Mouse (Mus musculus) cerebellum, adult 2 months (tissue): ENCODE data around the gene Osbpl9. TPM values are rescaled to one million over a fixed set of nuclear protein-coding genes. Genes with fewer than 3 reads are reported as not detected.

Experiments
- DNase-seq, 2 experiments: peaks; one replicate each; pipeline ENCODE4 v3.0.0; 2021
- H3K27ac ChIP-seq: fragments of 200-500 bp; 2 replicates; pipeline ENCODE4 v1.5.1; 2012; ENCODE audit warnings: low read length, control low read depth, inconsistent platforms; ENCODE audit not compliant: insufficient read depth
- H3K27me3 ChIP-seq: fragments of 200-500 bp; 2 replicates; pipeline ENCODE4 v1.6.1; 2012; ENCODE audit warnings: inconsistent platforms, mild to moderate bottlenecking, low read length, moderate library complexity; ENCODE audit not compliant: control insufficient read depth, insufficient read depth
- H3K4me1 ChIP-seq: fragments of 200-500 bp; 2 replicates; pipeline ENCODE4 v1.6.1; 2011; ENCODE audit warnings: low read length; ENCODE audit not compliant: control insufficient read depth, insufficient read depth
- H3K4me3 ChIP-seq: fragments of 200-500 bp; replicated peaks from 2 replicates; pipeline ENCODE3; 2011; ENCODE audit warnings: mild to moderate bottlenecking, low read depth, low read length, control low read depth; ENCODE audit not compliant: insufficient read depth
- CTCF ChIP-seq: fragments of 200-500 bp; IDR thresholded peaks from 2 replicates; pipeline ENCODE4 v1.5.1; 2011; ENCODE audit warnings: low read depth, mild to moderate bottlenecking, control low read depth, low read length, moderate library complexity, borderline replicate concordance; ENCODE audit not compliant: insufficient read depth
- POLR2A ChIP-seq: fragments of 200-500 bp; IDR thresholded peaks from 2 replicates; pipeline ENCODE4 v1.6.1; 2011; ENCODE audit warnings: low read length, control low read depth, borderline replicate concordance; ENCODE audit not compliant: insufficient read depth
- WGBS: fragments of 180-500 bp; shearing (Covaris S2); methylation state at CpG from one replicate; pipeline ENCODE4 v1.1.7; 2018; 5-methylcytosine and 5-hydroxymethylcytosine counted together
- polyA plus RNA-seq: library from polyadenylated mRNA; depleted of rRNA; stranded (reverse); fragments of >200 nt; gene quantifications from 2 replicates; pipeline ENCODE4 v1.2.3, GENCODE M21; 2012

The Osbpl9 gene
- polyA plus RNA-seq, 1 experiment = 120 TPM

DNA sequence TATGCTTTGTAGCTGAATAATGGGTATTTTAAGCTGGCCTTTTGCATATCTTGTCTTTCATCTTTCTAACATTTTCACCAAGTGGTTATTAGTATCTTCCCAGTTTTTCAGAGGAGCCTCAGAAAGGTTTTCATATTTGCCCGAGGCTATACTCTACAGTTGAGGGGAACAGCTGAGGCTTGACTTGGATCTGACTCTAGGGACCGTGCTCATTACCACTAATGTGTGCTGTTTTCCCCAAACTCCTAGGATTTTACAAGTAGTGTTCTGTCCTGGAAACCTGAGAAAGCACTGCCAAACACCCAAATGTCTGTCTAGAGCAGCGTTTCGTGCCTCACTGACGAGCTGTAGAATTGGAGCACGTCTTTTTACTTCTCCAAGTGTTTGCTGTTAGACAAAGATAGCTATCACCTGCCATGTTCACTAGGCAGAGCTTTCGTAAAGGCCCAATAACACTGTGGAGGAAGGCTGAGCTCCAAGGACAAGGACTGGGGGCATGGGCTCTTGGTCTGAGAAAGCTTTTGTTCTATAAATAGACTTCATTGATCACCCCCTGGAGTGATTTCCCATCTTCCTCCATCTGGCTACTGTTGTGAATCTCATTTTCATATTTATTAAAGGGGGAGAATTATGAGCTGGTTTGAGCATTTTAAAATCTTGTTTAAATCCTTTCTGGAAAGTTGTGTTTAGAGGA lies 34.3 kb upstream of the Osbpl9 start:
- no peak overlapping the region for H3K27ac ChIP-seq
- no peak for TF ChIP-seq POLR2A
- no peak for TF ChIP-seq CTCF
- H3K27me3 ChIP-seq = no peaks in the 10 kb centered on the region
- WGBS = 69% methylated on average over 7 of the region's 7 CpGs
- H3K4me1 ChIP-seq = peaks cover under 1% of the 10 kb centered on the region; the same call in 1 of the 2 replicates
- peak in 1 of 2 experiments; percentile 18 for DNase-seq
- no peak overlapping the region for H3K4me3 ChIP-seq

DNA sequence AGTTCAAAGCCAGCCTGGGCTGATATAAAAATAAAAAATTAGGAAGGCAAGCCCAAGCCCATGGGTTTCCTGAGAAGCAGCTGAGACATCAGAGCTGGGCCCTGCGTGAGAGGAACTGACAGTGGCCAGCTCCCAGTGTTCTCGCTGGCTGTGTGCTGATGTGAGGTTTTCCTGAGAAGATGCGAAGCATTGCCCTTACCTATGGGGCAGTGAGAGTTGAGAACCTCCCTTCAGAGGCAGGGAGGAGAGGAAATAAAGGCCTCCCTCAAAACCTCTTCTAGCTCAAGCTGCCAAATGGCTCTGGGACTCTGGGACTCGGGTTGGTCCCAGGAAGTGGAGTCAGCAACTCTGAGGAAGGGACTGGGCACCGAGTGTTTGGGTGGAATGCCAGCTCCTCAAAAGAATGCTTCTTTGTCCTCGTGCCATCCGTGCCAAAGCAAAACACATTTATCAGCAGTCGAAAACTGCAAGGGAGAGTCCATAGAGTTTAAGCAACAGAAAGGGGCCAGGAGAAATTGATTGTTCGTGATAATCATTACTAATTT lies 32.8 kb upstream of the Osbpl9 start:
- no peaks in the 10 kb centered on the region for H3K4me1 ChIP-seq
- no peaks in the 10 kb centered on the region for H3K27me3 ChIP-seq
- TF ChIP-seq POLR2A (no peak), CTCF (no peak)
- DNase-seq = peak in 1 of 2 experiments; percentile 42
- 41% methylated on average over 9 of the region's 9 CpGs for WGBS
- no peak overlapping the region for H3K27ac ChIP-seq
- no peak overlapping the region for H3K4me3 ChIP-seq

GRCm38 (mm10) chr4:109234185-109234584 lies 32.1 kb upstream of the Osbpl9 start, which contains the start of gene Calr4:
Gene Calr4, plus strand, starts transcription at chr4:109234485.
- no peak within 1 kb of the TSS for H3K27ac ChIP-seq
- H3K4me1 ChIP-seq = no peaks in the 10 kb centered on the region
- TF ChIP-seq CTCF (no peak), POLR2A (no peak)
- DNase-seq = no peak
- no peak within 1 kb of the TSS for H3K4me3 ChIP-seq
- no peaks in the 10 kb centered on the region for H3K27me3 ChIP-seq
- WGBS = 89% methylated on average over 2 of the region's 2 CpGs

DNA sequence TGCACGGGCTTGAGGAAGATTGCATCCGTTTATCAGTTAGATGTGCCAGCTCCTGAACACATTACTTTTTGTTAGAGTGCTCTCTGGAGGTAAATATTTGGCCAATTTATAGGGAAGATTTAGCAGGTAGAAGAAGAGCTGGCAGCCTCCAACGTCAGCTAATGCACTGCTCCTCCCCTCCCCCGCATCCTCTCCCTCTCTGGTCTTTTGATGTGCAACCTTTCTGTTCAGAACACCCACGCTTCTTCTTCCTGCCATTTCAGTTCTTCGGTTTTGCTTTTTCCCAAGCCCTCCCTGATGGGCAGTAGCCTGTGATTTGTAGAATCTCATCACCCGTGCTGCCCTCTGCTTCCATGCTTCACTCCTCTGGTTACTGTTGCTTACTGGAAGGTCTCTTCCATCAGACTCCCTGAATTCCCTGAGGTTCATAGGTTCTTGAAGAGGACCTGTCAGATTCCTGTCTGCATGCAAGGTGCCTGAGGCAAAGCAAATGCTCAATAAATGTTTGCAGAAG lies 27.8 kb upstream of the Osbpl9 start:
- no peak overlapping the region for H3K4me3 ChIP-seq
- WGBS = 76% methylated on average over 7 of the region's 7 CpGs
- no peaks in the 10 kb centered on the region; the same call in 1 of the 2 replicates for H3K27me3 ChIP-seq
- TF ChIP-seq CTCF = no peak
- TF ChIP-seq POLR2A = no peak
- H3K27ac ChIP-seq = no peak overlapping the region
- peaks cover 3% of the 10 kb centered on the region; the same call in 1 of the 2 replicates for H3K4me1 ChIP-seq
- no peak for DNase-seq

DNA sequence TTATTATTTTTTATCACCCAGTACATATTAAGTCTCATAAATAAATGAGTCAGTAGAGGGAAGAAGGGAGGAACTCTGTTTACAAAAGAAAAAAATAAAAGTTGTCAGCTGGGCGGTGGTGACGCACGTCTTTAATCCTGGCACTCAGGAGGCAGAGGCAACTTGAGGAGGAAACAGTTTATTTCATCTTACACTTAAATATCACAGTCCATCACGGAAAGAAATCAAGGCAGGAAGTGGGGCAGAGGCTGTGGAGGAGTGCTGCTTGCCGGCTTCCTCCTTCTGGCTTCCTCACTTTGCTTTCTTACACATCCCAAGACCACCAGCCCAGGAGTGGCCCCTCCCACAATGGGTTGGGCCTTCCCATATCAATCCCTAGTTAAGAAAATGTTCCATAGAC lies 24.0 kb upstream of the Osbpl9 start:
- H3K4me3 ChIP-seq = no peak overlapping the region
- H3K27ac ChIP-seq = no peak overlapping the region
- WGBS = 86% methylated on average over 5 of the region's 5 CpGs
- TF ChIP-seq CTCF (no peak), POLR2A (no peak)
- peaks cover 6% of the 10 kb centered on the region; the same call in 1 of the 2 replicates for H3K4me1 ChIP-seq
- DNase-seq = no peak
- no peaks in the 10 kb centered on the region; the same call in 1 of the 2 replicates for H3K27me3 ChIP-seq

DNA sequence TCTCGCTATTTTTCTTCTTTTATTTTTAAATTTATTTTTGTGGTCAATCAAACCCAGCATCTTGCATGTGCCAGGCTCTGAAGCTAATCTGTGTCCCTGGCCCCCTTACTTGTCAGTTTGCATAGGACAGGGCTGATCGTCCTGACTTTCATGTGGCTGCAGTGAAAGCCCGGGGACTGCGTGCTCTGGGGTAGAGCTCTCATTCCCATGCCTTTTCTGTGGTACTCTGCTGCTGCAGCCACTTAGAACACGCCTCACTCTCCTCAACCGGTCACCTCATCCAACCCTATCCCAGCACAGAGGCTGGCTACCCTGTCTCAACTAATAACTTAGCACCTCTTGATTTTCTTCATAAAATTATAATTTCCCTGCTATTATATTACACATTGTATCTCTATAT lies 23.5 kb upstream of the Osbpl9 start:
- Histone ChIP-seq H3K4me1 (peaks cover 6% of the 10 kb centered on the region; the same call in 1 of the 2 replicates), H3K27ac (no peak overlapping the region), H3K4me3 (no peak overlapping the region), H3K27me3 (no peaks in the 10 kb centered on the region; the same call in 1 of the 2 replicates)
- 33% methylated on average over 6 of the region's 6 CpGs for WGBS
- TF ChIP-seq CTCF (no peak), POLR2A (no peak)
- DNase-seq = no peak

DNA sequence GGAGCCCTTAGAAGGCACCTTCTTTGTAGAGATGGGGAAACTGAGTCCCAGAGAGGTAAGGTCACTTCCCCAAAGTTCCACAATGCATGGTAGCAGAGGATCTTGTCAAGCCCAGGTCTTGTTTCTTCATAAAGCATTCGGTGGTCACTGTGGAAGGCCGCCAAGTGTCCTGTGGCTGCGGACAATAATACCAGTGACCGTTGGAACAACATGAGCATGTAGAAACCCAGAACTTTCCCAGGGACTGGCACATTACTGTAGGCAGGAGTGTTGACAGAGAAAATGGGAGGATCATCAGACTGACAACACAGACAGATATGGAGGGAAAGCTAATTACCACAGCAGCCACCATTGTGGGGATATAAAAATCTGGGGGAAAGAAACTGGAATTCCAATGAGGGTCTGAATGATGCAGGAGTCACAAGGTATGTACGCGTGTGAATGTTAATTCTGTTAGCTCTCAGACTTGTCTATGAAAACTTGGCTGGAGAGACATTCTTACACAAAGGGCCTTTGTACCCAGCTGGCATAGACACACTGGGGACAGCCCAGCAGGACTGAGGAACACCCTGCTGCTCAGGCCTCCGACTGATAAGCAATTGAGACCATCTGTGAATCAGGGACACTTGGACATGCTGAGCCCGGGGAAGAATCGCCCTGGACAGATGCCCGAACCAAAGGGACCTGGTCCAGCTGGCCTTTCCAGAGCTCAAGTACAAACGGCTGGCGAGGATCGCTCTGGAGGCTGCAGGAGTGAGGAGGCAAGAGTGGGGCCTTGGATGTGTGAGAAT lies 22.9 kb upstream of the Osbpl9 start:
- 9% methylated on average over 13 of the region's 13 CpGs for WGBS
- Histone ChIP-seq H3K27ac (no peak overlapping the region), H3K4me3 (no peak overlapping the region), H3K27me3 (no peaks in the 10 kb centered on the region; the same call in 1 of the 2 replicates), H3K4me1 (peaks cover 6% of the 10 kb centered on the region; the same call in 1 of the 2 replicates)
- TF ChIP-seq CTCF = no peak
- DNase-seq = peak; percentile 89 to 92
